Mouse (Mus musculus) spleen, adult 2 months (tissue): ENCODE results near the gene Loxl1.

Experiments
- CTCF ChIP-seq: fragments of 200-500 bp; IDR thresholded peaks from 2 replicates; pipeline ENCODE4 v1.5.1; 2011; ENCODE audit warnings: mild to moderate bottlenecking, inconsistent platforms; ENCODE audit not compliant: insufficient read depth, insufficient read length, insufficient replicate concordance; ENCODE audit errors: extremely low read depth
- POLR2A ChIP-seq: fragments of 200-500 bp; IDR thresholded peaks from 2 replicates; pipeline ENCODE4 v1.6.1; 2011; ENCODE audit warnings: low read depth, low read length, inconsistent platforms

GRCm38 (mm10) chr9:58243696-58244095 lies 69.3 kb downstream of the Loxl1 start:
- TF ChIP-seq CTCF (no peak), POLR2A (no peak)
